In the genomic region with DNA sequence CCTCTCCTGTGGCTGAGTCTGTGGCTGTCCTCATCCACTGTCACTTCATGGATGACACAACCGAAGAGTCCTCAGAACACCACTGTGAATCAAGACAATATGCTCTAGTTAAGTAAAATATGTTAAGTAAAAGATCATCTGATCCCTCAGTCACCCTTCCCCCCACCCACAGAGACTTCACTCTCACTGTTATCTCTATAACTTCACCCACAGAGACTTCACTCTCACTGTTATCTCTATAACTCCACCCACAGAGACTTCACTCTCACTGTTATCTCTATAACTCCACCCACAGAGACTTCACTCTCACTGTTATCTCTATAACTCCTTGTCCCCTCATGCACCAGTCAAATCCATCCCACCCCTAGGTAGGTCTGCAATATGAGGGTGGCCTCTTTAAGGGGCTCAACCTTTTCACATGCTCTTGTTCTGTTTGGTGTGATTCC, we compare ENCODE assay signal across 23 mouse cellular contexts. TPM values are rescaled to one million over a fixed set of nuclear protein-coding genes. Genes with fewer than 3 reads are reported as not detected.
DNase-seq lines count a peak whose midpoint lies in the region; ATAC-seq and TF ChIP-seq lines count a peak whose summit lies in the region.
"Had no signal": no experiment of that assay in that cellular context is flagged by ENCODE, and none has a peak within 500 bp of the region (broad histone marks: within the 10 kb centered on the region; RNA-seq: fewer than 3 reads in every experiment).

No protein-coding gene starts in this region.

- ATAC-seq in liver, embryonic 11.5 days (replicated peaks; ENCODE audit: low FRiP score): peak; percentile 86
- ATAC-seq in megakaryocyte, adult 5-6 weeks (ENCODE audit: poor library complexity, severe bottlenecking): peak; percentile 67
- no peak for ATAC-seq in forebrain, embryonic 16.5 days
- ATAC-seq: activated CD4-positive, CD25-positive, alpha-beta regulatory T cell, adult 4 months; forebrain, embryonic 15.5 days; hindbrain, embryonic 16.5 days; intestine, embryonic 16.5 days had no signal

- peak; percentile 93 to 95 for TF ChIP-seq EP300 in MEL (IDR thresholded peaks at IDR 0.05; ENCODE audit: low read depth in 1 of 2, low read length in 2 of 2)

- peak overlapping the region; percentile 61 for H3K9ac ChIP-seq in MEL (ENCODE audit: control insufficient read depth, low read depth, low read length, poor library complexity, severe bottlenecking)
- no peak overlapping the region for H3K9ac ChIP-seq in liver, embryonic 11.5 days (ENCODE audit: low read depth, low read length)
- H3K9ac ChIP-seq in forebrain, embryonic 16.5 days (replicated peaks; ENCODE audit: low read depth, low read length): no peak overlapping the region
- H3K9ac ChIP-seq: forebrain, embryonic 15.5 days; neural tube, embryonic 12.5 days had no signal

- H3K4me1 ChIP-seq in MEL (ENCODE audit: control insufficient read depth in 1 of 2, insufficient read depth in 2 of 2, low read length in 2 of 2): peaks cover 13 to 23% of the 10 kb centered on the region in 2 experiments
- H3K4me1 ChIP-seq in liver, embryonic 11.5 days (replicated peaks; ENCODE audit: control insufficient read depth, insufficient read depth, low read length): peaks cover 7% of the 10 kb centered on the region; the same call in 1 of the 2 replicates
- no peaks in the 10 kb centered on the region for H3K4me1 ChIP-seq in forebrain, embryonic 16.5 days (replicated peaks; ENCODE audit: control insufficient read depth, insufficient read depth, low read length)
- H3K4me1 ChIP-seq: embryonic facial prominence, embryonic 10.5 days; forebrain, embryonic 15.5 days; midbrain, embryonic 10.5 days; neural tube, embryonic 12.5 days had no signal

- 48% methylated on average over 1 of the region's 1 CpGs for WGBS in liver, embryonic 11.5 days
- 84% methylated on average over 1 of the region's 1 CpGs for WGBS in forebrain, embryonic 16.5 days

- peaks cover 9% of the 10 kb centered on the region for H3K79me2 ChIP-seq in MEL (ENCODE audit: control insufficient read depth, insufficient read depth, low read length, poor library complexity)

- H3K27me3 ChIP-seq in MEL (ENCODE audit: control insufficient read depth in 1 of 2, insufficient read depth in 2 of 2, low read length in 2 of 2): no peaks in the 10 kb centered on the region
- no peaks in the 10 kb centered on the region; the same call in 1 of the 2 replicates for H3K27me3 ChIP-seq in liver, embryonic 11.5 days (replicated peaks; ENCODE audit: control insufficient read depth, insufficient read depth, low read length)
- H3K27me3 ChIP-seq in forebrain, embryonic 16.5 days (replicated peaks; ENCODE audit: control insufficient read depth, insufficient read depth, low read length): no peaks in the 10 kb centered on the region
- H3K27me3 ChIP-seq: forebrain, embryonic 15.5 days; neural tube, embryonic 12.5 days had no signal

- no peak for TF ChIP-seq CTCF in MEL (IDR thresholded peaks at IDR 0.05 in 2 of 3, conservative IDR thresholded peaks at IDR 0.05 in 1 of 3; ENCODE audit: control insufficient read depth in 1 of 3, insufficient read depth in 1 of 3, low read depth in 2 of 3, low read length in 3 of 3, poor library complexity in 1 of 3, severe bottlenecking in 1 of 3)

- H3K27ac ChIP-seq in MEL (ENCODE audit: control insufficient read depth, low read depth, low read length): peak overlapping the region; percentile 98
- H3K27ac ChIP-seq in liver, embryonic 11.5 days (ENCODE audit: low read depth, low read length): peak overlapping the region; percentile 40
- no peak overlapping the region for H3K27ac ChIP-seq in forebrain, embryonic 16.5 days (ENCODE audit: low read length)
- H3K27ac ChIP-seq: embryonic facial prominence, embryonic 10.5 days; forebrain, embryonic 15.5 days; kidney, postnatal 0 days; layer of hippocampus, adult 2 months; midbrain, embryonic 10.5 days; neural tube, embryonic 12.5 days had no signal

- H3K36me3 ChIP-seq in MEL (ENCODE audit: control insufficient read depth in 1 of 2, insufficient read depth in 2 of 2, low read length in 2 of 2): peaks cover 0 to 37% of the 10 kb centered on the region in 2 experiments; a peak in 2 of 4 replicates
- H3K36me3 ChIP-seq in liver, embryonic 11.5 days (ENCODE audit: control insufficient read depth, insufficient read depth, low read length): no peaks in the 10 kb centered on the region
- H3K36me3 ChIP-seq in forebrain, embryonic 16.5 days (ENCODE audit: control insufficient read depth, insufficient read depth): no peaks in the 10 kb centered on the region
- H3K36me3 ChIP-seq: embryonic facial prominence, embryonic 10.5 days; forebrain, embryonic 15.5 days; midbrain, embryonic 10.5 days; neural tube, embryonic 12.5 days had no signal

- peak overlapping the region; percentile 49 to 56 for H3K4me3 ChIP-seq in MEL (ENCODE audit: control insufficient read depth in 1 of 2, insufficient read depth in 1 of 2, low read depth in 2 of 2, low read length in 2 of 2)
- H3K4me3 ChIP-seq in liver, embryonic 11.5 days (ENCODE audit: low read depth, low read length): no peak overlapping the region
- H3K4me3 ChIP-seq in forebrain, embryonic 16.5 days (replicated peaks; ENCODE audit: low read length): no peak overlapping the region
- H3K4me3 ChIP-seq: embryonic facial prominence, embryonic 10.5 days; forebrain, embryonic 15.5 days; layer of hippocampus, adult 2 months; midbrain, embryonic 10.5 days; neural tube, embryonic 12.5 days had no signal

- peak overlapping the region; percentile 24; the same call in 1 of the 2 replicates for H3K4me2 ChIP-seq in liver, embryonic 11.5 days
- H3K4me2 ChIP-seq in forebrain, embryonic 16.5 days (ENCODE audit: low read length): no peak overlapping the region
- H3K4me2 ChIP-seq: forebrain, embryonic 15.5 days; neural tube, embryonic 12.5 days had no signal

- no peaks in the 10 kb centered on the region for H3K9me3 ChIP-seq in MEL (replicated peaks; ENCODE audit: insufficient read depth, low read length)
- no peaks in the 10 kb centered on the region for H3K9me3 ChIP-seq in liver, embryonic 11.5 days (ENCODE audit: control insufficient read depth, low read length)
- no peaks in the 10 kb centered on the region for H3K9me3 ChIP-seq in forebrain, embryonic 16.5 days (ENCODE audit: control insufficient read depth, low read length)
- H3K9me3 ChIP-seq: embryonic facial prominence, embryonic 10.5 days; forebrain, embryonic 15.5 days; midbrain, embryonic 10.5 days; neural tube, embryonic 12.5 days had no signal

- no peak for TF ChIP-seq RAD21 in MEL (IDR thresholded peaks at IDR 0.05; ENCODE audit: low read depth, low read length)

- peak; percentile 81 for DNase-seq in MEL (ENCODE audit: low read depth, low spot score)
- DNase-seq in c-Kit-positive CD71-positive TER-119-negative erythroid progenitor cells, embryonic 14.5 days (ENCODE audit: low read depth): peak; percentile 34
- no peak for DNase-seq in liver, embryonic 11.5 days (ENCODE audit: low spot score)
- no peak for DNase-seq in adrenal gland, postnatal 14 days
- DNase-seq in embryo, embryonic 11 days: no peak
- DNase-seq: adrenal gland, postnatal 25 days; cerebellum, adult 18-20 months; cerebellum, postnatal 25 days; gastrocnemius, postnatal 36 days; lung, postnatal 10 days; thymus, postnatal 14 days had no signal

- peak in 1 of 2 experiments; percentile 66; a peak in 2 of 4 replicates for TF ChIP-seq POLR2A in MEL (IDR thresholded peaks at IDR 0.05; ENCODE audit: control insufficient read depth in 1 of 2, insufficient read depth in 1 of 2, low read depth in 1 of 2, low read length in 2 of 2, poor library complexity in 1 of 2)

TF ChIP-seq in MEL, 35 proteins besides CTCF, POLR2A, EP300 and RAD21 (continues in another document):
- TF ChIP-seq HCFC1 (IDR thresholded peaks at IDR 0.05; ENCODE audit: low read depth, low read length) (0 out of 2 replicates have a peak, but pooled peaks have one; percentile 33), NRF1 (IDR thresholded peaks at IDR 0.05; ENCODE audit: insufficient read depth, low read depth, low read length, poor library complexity, severe bottlenecking) (no peak), ETS1 (IDR thresholded peaks at IDR 0.05; ENCODE audit: low read depth, low read length) (peak; percentile 90), ZC3H11A (IDR thresholded peaks at IDR 0.05; ENCODE audit: low read depth, low read length) (no peak), GABPA (IDR thresholded peaks at IDR 0.05; ENCODE audit: low read depth, low read length) (no peak), JUND (IDR thresholded peaks at IDR 0.05; ENCODE audit: low read depth, low read length) (peak; percentile 60; the same call in 1 of the 2 replicates), USF2 (IDR thresholded peaks at IDR 0.05; ENCODE audit: borderline replicate concordance in 1 of 2, insufficient read depth in 1 of 2, low read depth in 1 of 2, low read length in 2 of 2) (no peak), TCF12 (IDR thresholded peaks at IDR 0.05; ENCODE audit: low read depth, low read length) (peak; percentile 92), CHD1 (IDR thresholded peaks at IDR 0.05; ENCODE audit: low read depth, low read length) (no peak), ZKSCAN1 (IDR thresholded peaks at IDR 0.05; ENCODE audit: low read depth, low read length) (no peak), MEF2A (IDR thresholded peaks at IDR 0.05; ENCODE audit: extremely low read depth, insufficient replicate concordance, low read depth, low read length, poor library complexity, severe bottlenecking) (no peak), GATA1 (IDR thresholded peaks at IDR 0.05; ENCODE audit: low read depth, low read length) (peak; percentile 96; the same call in 1 of the 2 replicates), MAX (IDR thresholded peaks at IDR 0.05; ENCODE audit: low read length) (no peak)

RNA-seq across cellular contexts. Expression of gene Homer2, which starts 11.9 kb away (rescaled TPM):
- total RNA-seq in MEL (2012; rRNA removed): 18.4 and 19.4 TPM in 2 replicates
- polyA plus RNA-seq in MEL (2012; ENCODE audit: insufficient read depth in 1 of 2, insufficient read length in 2 of 2, low read depth in 1 of 2, low replicate concordance in 2 of 2, missing spikeins in 1 of 2): 10 to 100 TPM in 1 of 2 experiments, not detected in 1; 39.0 TPM
- polyA plus RNA-seq in liver, embryonic 11.5 days (2014; fragmentation: Nextera tagmentation; extraction: Ambion mirVana): 16.0 and 17.7 TPM in 2 replicates
- 0.14 and 0.42 TPM in 2 replicates for total RNA-seq in megakaryocyte, adult 5-6 weeks (2015)
- total RNA-seq in megakaryocyte, adult 5-6 weeks (2017): 0.04 and 0.57 TPM in 2 replicates
- 16.8 and 19.1 TPM in 2 replicates for polyA plus RNA-seq in forebrain, embryonic 16.5 days (2015; fragmentation: Nextera tagmentation; extraction: Ambion mirVana)
- 2.5 and 3.8 TPM in 2 replicates for total RNA-seq in adrenal gland, postnatal 14 days (2021)
- total RNA-seq: monocyte, adult 5-6 weeks had no signal

RNA-seq across cellular contexts. Expression of gene Ramac, which starts 43.5 kb away (rescaled TPM):
- total RNA-seq in MEL (2012; rRNA removed): 44.0 and 49.0 TPM in 2 replicates
- 10 to 100 TPM in 1 of 2 experiments, not detected in 1; 33.9 TPM for polyA plus RNA-seq in MEL (2012; ENCODE audit: insufficient read depth in 1 of 2, insufficient read length in 2 of 2, low read depth in 1 of 2, low replicate concordance in 2 of 2, missing spikeins in 1 of 2)
- polyA plus RNA-seq in liver, embryonic 11.5 days (2014; fragmentation: Nextera tagmentation; extraction: Ambion mirVana): 98.0 and 103 TPM in 2 replicates
- total RNA-seq in megakaryocyte, adult 5-6 weeks (2015): 112 and 116 TPM in 2 replicates
- total RNA-seq in megakaryocyte, adult 5-6 weeks (2017): 91.9 and 93.4 TPM in 2 replicates
- 164 and 176 TPM in 2 replicates for polyA plus RNA-seq in forebrain, embryonic 16.5 days (2015; fragmentation: Nextera tagmentation; extraction: Ambion mirVana)
- total RNA-seq in adrenal gland, postnatal 14 days (2021): 40.6 and 42.4 TPM in 2 replicates

Comparison
In these comparisons a context has a peak if more than half of its experiments do, and no peak if none do; other contexts are left out.
1. DNase-seq: peak in MEL (single experiment) and c-Kit-positive CD71-positive TER-119-negative erythroid progenitor cells, embryonic 14.5 days (single experiment); none in liver, embryonic 11.5 days (single experiment), adrenal gland, postnatal 14 days (single experiment) and embryo, embryonic 11 days (single experiment).
2. H3K4me3 ChIP-seq: peak in MEL (2 of 2); none in liver, embryonic 11.5 days (single experiment) and forebrain, embryonic 16.5 days (single experiment).